Comparison of ENCODE assay signal across 26 mouse cellular contexts in the genomic region with DNA sequence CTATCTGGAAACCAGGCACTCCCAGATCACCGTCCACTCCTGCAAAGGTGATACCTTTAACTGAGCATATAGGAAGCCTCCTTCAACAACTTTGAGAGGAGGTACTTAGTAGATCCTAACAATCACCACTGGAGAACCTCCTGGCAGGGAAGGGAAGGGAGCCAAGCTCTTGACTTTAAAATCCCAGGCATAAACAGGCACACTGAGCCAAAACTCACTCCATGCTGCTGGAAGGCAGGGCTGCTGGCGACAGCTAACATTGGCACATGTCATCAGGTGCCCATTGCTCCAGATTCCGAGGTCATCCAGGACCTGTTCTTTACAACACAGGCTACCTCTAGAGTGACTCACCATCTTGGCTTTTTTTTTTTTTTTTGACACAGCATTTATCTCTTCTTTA.
"Had no signal": no experiment of that assay in that cellular context is flagged by ENCODE, and none has a peak within 500 bp of the region (broad histone marks: within the 10 kb centered on the region; RNA-seq: fewer than 3 reads in every experiment).

No protein-coding gene starts in this region.

- H3K36me3 ChIP-seq: heart, embryonic 12.5 days; hindbrain, embryonic 10.5 days; hindbrain, embryonic 12.5 days; intestine, embryonic 15.5 days; limb, embryonic 10.5 days; limb, embryonic 12.5 days; liver, embryonic 12.5 days had no signal

- H3K4me3 ChIP-seq: gastrocnemius, adult 2 months; heart, adult 2 months; heart, embryonic 12.5 days; hindbrain, embryonic 10.5 days; hindbrain, embryonic 12.5 days; intestine, embryonic 15.5 days; layer of hippocampus, adult 2 months; left cerebral cortex, adult 2 months; limb, embryonic 10.5 days; limb, embryonic 12.5 days; liver, embryonic 12.5 days had no signal

- H3K9ac ChIP-seq: heart, embryonic 12.5 days; hindbrain, embryonic 12.5 days; hindbrain, embryonic 14.5 days; intestine, embryonic 15.5 days; limb, embryonic 12.5 days; liver, embryonic 12.5 days; liver, embryonic 14.5 days had no signal

- H3K27me3 ChIP-seq: hindbrain, embryonic 12.5 days; intestine, embryonic 15.5 days had no signal

- H3K9me3 ChIP-seq: heart, embryonic 12.5 days; hindbrain, embryonic 10.5 days; hindbrain, embryonic 12.5 days; intestine, embryonic 15.5 days; limb, embryonic 10.5 days; limb, embryonic 12.5 days; liver, embryonic 12.5 days had no signal

- H3K4me2 ChIP-seq: heart, embryonic 12.5 days; hindbrain, embryonic 12.5 days; hindbrain, embryonic 14.5 days; intestine, embryonic 15.5 days; limb, embryonic 12.5 days; liver, embryonic 12.5 days had no signal

- DNase-seq: gastrocnemius, adult 2 months; gastrocnemius, postnatal 10 days; gastrocnemius, postnatal 25 days; heart, adult 2 months; heart, postnatal 10 days; heart, postnatal 4 days; kidney, adult 18-20 months; kidney, adult 8-10 months; kidney, postnatal 10 days; kidney, postnatal 25 days; kidney, postnatal 4 days; liver had no signal

- H3K27ac ChIP-seq: gastrocnemius, adult 2 months; heart, adult 2 months; hindbrain, embryonic 10.5 days; hindbrain, embryonic 12.5 days; hindbrain, embryonic 14.5 days; intestine, embryonic 15.5 days; layer of hippocampus, adult 2 months; left cerebral cortex, adult 2 months; limb, embryonic 10.5 days; limb, embryonic 12.5 days; liver, embryonic 12.5 days; liver, embryonic 14.5 days had no signal

- ATAC-seq: hindbrain, embryonic 16.5 days; inflammation-experienced regulatory T-cells, adult 6 months; intestine, embryonic 15.5 days; intestine, postnatal 0 days; liver, embryonic 12.5 days had no signal

- H3K4me1 ChIP-seq: liver, embryonic 12.5 days had no signal
